ENCODE assay signal across 8 mouse cellular contexts in genomic region chr12:83631743-83632679, GRCm38 (mm10). TPM values are rescaled to one million over a fixed set of nuclear protein-coding genes. Genes with fewer than 3 reads are reported as not detected.
DNase-seq lines count a peak whose midpoint lies in the region; ATAC-seq lines count a peak whose summit lies in the region.

No protein-coding gene starts in this region.

- peak; percentile 97 for ATAC-seq in inflammation-experienced regulatory T-cells, adult 6 months
- ATAC-seq in megakaryocyte-erythroid progenitor cell, adult 5-6 weeks (replicated peaks; ENCODE audit: low FRiP score, low TSS enrichment, poor library complexity, severe bottlenecking) = peak; percentile 96

- intact Hi-C loops in gastrocnemius, postnatal 14 days (cut with DNase I; ENCODE audit: low total_unique reads) = loop anchor here (10.0 kb wide), 1 partner anchor 53 kb away; the partner anchor contains the start of gene Psen1
- intact Hi-C loops in left cerebral cortex, postnatal 10 days (cut with DNase I) = loop anchor here (5.0 kb wide), 1 partner anchor 35 kb away; the partner anchor contains the start of gene Zfyve1

- peak; percentile 97 to 99 for DNase-seq in adrenal gland, adult (ENCODE audit: inconsistent age in 2 of 2, low spot score in 1 of 2)
- DNase-seq in embryo, embryonic 10.5 days (ENCODE audit: low spot score) = peak; percentile 99
- DNase-seq in gastrocnemius, postnatal 14 days = peak; percentile 95
- DNase-seq in left cerebral cortex, postnatal 10 days (ENCODE audit: extremely low spot score in 1 of 2, low spot score in 2 of 2) = peak; percentile 97 to 98
- DNase-seq in right cerebral cortex, postnatal 25 days = peak; percentile 96
- peak; percentile 93 to 95 for DNase-seq in urinary bladder, postnatal 4 days (ENCODE audit: low spot score in 2 of 2)

RNA-seq across cellular contexts. Expression of gene Rbm25, which starts 1.0 kb away (rescaled TPM):
- 10 to 100 TPM; 42.3 to 49.0 TPM for total RNA-seq in gastrocnemius, postnatal 14 days (2021)
- 100 to 1,000 TPM; 332 to 633 (median 429) TPM for polyA plus RNA-seq in inflammation-experienced regulatory T-cells, adult 6 months (2017; shearing (Covaris generic))
- 100 to 1,000 TPM; 124 to 131 TPM for total RNA-seq in left cerebral cortex, postnatal 10 days (2021)
- total RNA-seq in megakaryocyte-erythroid progenitor cell, adult 5-6 weeks (2014; fragmentation: Nextera tagmentation) = 310 and 350 TPM in 2 replicates
- total RNA-seq in megakaryocyte-erythroid progenitor cell, adult 5-6 weeks (2017) = 341 and 447 TPM in 2 replicates

RNA-seq across cellular contexts. Expression of gene Zfyve1, which starts 35.0 kb away (rescaled TPM):
- 10 to 100 TPM; 14.1 to 19.1 TPM for total RNA-seq in gastrocnemius, postnatal 14 days (2021)
- polyA plus RNA-seq in inflammation-experienced regulatory T-cells, adult 6 months (2017; shearing (Covaris generic)) = 10 to 100 TPM; 10.3 to 16.8 (median 10.3) TPM
- total RNA-seq in left cerebral cortex, postnatal 10 days (2021) = 10 to 100 TPM; 37.2 to 40.3 TPM
- total RNA-seq in megakaryocyte-erythroid progenitor cell, adult 5-6 weeks (2014; fragmentation: Nextera tagmentation) = 14.2 and 20.2 TPM in 2 replicates
- total RNA-seq in megakaryocyte-erythroid progenitor cell, adult 5-6 weeks (2017) = 6.7 and 10.7 TPM in 2 replicates

RNA-seq across cellular contexts. Expression of gene Psen1, which starts 55.9 kb away (rescaled TPM):
- 10 to 100 TPM; 23.3 to 28.6 TPM for total RNA-seq in gastrocnemius, postnatal 14 days (2021)
- 100 to 1,000 TPM in 2 of 3 experiments, 10 to 100 TPM in 1; 88.9 to 115 (median 110) TPM for polyA plus RNA-seq in inflammation-experienced regulatory T-cells, adult 6 months (2017; shearing (Covaris generic))
- 10 to 100 TPM; 63.2 to 66.8 TPM for total RNA-seq in left cerebral cortex, postnatal 10 days (2021)
- total RNA-seq in megakaryocyte-erythroid progenitor cell, adult 5-6 weeks (2014; fragmentation: Nextera tagmentation) = 39.1 and 42.3 TPM in 2 replicates
- total RNA-seq in megakaryocyte-erythroid progenitor cell, adult 5-6 weeks (2017) = 30.2 and 55.7 TPM in 2 replicates

Comparison
In these comparisons a context has a peak if more than half of its experiments do, and no peak if none do; other contexts are left out.
1. Peak in every context shown above with its lines: DNase-seq and ATAC-seq.